Mouse (Mus musculus): Measurements from ENCODE around the gene Tiprl.

The Tiprl gene

DNA sequence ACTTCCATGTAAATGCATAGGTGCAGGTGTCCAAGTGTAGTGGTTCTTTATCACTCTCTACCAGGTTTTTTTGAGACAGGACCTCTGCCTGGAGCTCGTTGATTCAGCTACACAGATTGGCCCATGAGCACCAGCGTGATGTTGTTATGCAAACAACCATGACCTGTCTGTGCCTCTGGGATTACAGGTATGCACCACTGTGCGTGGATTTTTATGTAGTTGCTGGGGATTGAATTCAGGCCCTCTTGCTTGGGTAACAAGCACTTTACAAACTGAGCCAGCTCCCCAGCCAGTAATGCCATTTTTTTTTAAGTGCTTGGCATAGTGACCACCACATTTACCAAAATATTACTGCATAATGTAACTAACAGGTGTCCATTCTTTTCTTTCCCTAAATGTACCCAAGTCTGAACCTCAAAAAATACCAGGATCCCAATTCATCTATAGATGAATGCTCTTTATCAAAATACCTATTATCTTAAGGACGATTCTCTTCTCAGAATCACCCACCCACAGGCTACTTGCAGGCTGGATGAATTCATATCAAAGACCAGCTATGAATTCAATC, 35.3 kb downstream of the Tiprl start:
- DNase-seq (ENCODE audit: low read depth) = no peak

DNA sequence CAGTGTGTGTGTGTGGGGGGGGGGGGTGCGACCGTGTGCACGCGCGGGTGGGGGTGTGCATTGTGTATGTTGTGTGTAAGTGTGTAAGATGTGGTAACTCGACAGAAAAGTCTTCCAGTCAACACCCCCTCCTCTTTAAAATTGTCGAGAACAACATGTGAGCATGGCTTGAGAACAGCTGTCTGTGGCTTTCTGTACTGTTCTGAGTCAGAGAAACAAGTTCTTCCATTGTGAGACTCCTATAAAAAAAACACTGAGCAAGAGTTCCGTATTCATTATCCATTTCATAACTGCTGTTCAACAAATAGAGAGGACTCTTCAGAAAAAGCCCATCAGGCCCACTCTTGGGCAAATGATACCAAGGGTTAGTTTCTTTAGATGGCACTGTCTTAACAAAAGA, 36.0 kb downstream of the Tiprl start:
- DNase-seq (ENCODE audit: low read depth) = no peak

DNA sequence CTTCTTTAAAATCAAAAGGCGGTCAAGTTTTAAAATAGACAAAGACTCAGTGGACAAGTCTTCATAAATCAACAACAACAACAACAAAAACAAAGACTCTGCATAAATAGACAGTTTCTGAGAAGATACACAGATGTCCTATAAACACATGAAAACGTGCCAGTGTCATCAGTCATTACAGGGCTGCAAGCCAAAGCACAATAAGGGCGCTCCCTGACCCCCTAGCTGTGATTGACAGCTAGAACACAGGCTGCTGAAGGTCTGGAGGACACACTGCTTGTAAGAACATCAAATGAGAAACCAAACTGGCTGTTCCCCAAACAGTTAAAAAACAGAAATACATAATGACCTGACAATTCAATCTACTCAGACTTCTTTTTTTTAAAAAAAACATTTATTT, 37.2 kb downstream of the Tiprl start:
- no peak for DNase-seq (ENCODE audit: low read depth)

DNA sequence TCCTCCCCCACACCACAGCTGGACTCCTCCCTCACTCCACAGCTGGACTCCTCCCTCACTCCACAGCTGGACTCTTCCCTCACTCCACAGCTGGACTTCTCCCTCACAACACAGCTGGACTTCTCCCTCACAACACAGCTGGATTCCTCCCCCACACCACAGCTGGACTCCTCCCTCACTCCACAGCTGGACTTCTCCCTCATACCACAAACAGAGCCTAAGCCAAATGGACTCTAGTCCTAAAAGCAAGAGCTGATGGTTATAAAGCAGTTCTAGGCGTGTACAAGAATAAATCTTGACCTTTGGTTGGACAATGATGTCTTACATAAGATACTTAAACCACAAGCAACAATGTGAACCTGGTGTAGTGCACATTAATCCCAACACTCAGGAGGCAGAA, 37.8 kb downstream of the Tiprl start:
- DNase-seq (ENCODE audit: low read depth) = no peak

DNA sequence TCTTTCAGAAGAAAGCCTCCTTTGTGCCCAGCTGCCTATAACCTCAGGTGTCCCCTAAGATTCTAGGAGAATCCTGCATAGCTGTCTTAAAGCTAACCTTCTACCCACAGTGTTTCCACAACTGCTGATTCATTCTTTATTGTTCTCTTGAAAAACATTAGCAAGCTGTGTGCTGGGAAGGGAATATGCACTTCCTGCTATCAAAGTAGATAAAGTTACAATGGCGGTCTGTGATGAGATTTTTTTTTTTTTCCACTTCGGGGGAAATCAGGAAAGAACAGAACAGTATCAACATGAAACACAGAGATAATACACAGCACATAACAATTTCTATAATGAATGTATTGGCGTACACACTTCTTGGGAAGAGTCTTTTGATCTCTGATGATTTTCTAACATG, 38.9 kb downstream of the Tiprl start:
- no peak for DNase-seq (ENCODE audit: low read depth)

DNA sequence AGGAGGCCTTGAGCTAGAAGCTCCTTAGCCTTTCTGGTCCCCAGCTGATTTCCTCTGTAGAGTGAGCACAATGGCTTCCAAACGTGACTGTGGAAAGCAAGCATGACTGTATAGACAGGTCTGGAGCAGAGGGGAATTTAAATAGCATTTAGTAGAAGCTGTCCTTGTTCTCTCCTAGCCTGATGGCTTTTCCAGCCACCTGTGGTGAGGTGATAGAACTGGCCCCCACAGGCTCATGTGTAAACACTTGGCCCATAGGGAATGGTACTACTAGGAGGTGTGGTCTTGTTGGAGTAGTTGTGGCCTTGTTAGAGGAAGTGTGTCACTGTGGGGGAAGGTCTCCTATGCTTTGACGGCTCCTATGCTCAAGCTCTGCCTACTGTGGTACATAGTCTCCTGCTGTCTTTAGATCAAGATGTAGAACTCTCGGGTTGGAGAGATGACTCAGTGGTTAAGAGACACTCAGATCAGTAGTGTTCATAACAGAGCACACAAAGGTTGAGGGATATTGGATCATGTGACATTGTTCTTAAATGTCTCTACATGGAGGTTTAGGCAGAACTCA, 41.3 kb downstream of the Tiprl start:
- DNase-seq (ENCODE audit: low read depth) = no peak

DNA sequence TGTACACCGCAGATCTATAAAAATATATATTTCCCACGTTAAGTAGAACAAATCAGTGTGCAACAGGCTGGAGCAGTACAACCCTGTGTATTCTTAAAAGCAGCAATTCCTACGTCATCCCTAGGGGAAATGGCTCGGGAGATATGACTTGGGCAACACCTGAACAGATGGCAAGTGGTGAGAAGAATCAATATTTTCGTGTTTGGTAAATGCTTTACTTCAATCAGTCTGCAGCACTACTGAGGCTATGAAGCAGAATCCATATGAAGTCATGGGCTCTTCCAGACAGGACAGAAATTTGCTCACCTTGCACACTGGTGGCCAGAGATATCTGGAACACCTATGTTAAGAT, 42.2 kb downstream of the Tiprl start:
- DNase-seq (ENCODE audit: low read depth) = no peak

DNA sequence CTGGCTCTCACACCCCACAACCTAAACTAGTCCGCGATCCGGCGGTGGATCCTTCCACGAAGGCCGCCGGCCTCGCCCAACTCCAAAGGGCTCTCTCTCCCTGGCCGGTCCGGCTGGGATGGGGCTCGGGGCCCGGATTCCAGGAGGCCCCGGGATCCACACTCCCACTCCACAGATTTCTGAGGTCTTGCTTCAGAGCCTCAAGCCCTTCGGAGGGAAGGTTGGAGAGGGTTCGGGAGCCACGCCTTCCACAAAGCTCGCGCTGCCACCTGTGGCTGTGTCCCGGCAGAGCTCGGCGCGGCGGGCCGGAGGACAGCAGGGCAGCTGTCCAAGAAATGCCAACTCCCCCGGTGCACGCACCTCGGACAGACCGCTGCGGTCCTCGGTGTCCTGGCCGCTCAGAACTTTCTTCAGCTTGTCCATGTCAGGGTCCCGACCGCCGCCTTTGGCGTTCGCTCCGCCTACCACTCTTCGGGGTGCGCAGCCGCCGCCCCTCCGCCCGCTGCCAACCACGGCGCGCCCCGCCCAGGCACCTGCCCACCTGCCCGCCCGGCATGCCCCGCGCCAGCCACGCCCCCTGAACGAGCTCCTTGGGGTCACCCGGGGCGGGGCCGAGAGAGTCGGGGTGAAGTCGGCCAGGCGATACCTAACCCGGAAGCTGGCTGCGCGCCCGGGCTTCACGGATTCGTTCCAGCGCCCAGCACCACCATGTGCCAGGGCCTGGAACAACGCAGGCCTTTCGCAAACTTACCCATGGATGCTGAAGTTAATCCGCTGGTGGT, 42.7 kb downstream of the Tiprl start, which contains the start of gene Sft2d2:
Sft2d2 (minus strand) TSS at position 559 of the 782 bp plus-strand sequence.
- peak; percentile 90 for DNase-seq (ENCODE audit: low read depth)

DNA sequence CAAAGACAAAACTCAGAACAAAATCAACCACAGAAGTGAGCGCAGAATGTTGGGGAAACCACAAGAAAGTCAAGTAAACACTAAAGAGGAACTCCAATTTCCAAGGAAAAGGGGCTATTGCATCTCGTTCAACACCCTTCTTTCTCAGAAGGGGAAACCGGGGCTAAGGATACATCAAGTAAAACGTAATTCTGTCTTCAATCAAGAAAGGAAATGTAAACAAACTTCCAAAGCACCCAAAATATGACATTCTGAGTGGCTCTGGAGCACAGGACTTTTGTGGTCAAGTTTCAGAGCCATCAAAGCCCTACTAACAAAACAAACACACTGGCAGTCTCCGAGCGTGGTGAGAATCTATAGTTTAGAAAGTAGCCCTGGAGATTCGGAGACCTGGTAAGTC, 43.4 kb downstream of the Tiprl start:
- peak; percentile 29 for DNase-seq (ENCODE audit: low read depth)

DNA sequence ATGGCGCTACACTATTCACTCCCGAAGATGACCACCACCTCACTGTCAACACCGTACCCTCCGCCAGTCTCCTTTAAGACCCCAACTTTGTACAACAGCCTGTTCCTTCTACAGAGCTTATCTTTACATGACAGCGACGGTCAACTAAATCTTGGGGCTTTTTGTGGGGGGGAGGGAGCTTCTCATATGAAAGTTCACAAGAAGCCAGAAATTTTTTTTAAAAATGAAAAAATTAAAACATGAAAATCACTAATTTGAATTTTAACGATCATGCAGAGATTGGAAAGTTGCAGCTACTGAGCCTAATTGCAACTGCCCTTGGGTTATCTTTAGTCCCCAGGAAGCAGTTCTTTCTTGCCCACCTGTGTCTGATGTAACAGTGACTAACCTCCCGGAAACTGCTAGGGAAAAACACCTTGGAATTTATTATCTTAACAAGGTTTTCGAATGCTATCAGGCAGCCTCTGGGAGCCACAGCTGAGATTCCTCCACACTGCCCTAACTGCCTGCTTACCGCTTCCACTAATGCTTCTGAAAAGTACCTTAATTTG, 44.0 kb downstream of the Tiprl start:
- DNase-seq (ENCODE audit: low read depth) = no peak

DNA sequence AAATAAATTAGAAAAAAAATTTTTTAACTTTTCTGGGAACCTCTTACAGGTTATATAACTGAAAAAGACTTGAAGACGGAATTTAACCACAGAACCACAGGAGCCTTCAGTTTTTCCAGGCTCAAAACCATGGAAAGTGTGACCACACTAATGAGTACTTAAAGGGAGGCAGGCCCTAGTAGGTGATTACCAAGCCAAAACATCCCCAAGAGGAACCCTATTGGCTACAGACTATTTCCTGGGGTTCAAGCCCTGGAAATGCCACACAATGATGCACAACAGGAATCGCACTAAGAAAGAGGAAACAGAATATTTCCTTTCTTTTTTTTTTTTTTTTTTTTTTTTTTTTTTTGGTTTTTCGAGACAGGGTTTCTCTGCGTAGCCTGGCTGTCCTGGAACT, 44.7 kb downstream of the Tiprl start:
- DNase-seq (ENCODE audit: low read depth) = no peak

DNA sequence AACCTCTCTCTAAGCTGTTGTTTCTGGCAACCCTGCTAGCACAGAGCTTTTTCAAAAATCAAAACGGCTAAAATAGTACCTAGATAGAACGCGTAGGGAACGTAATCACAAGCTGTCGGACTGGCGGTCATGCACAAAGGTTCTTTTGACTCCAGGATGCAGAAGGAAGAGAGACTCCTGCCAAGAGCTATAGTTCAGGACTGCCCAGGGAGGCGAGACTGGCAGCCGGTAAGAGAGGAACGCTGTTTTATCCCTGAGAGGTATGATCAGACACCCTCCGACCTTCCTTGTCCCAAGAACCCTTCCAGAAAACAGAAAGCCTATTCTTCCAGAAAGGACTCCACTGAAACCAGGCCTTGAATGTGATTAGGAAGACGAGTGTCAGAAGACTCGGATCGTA, 45.2 kb downstream of the Tiprl start:
- DNase-seq (ENCODE audit: low read depth) = no peak

DNA sequence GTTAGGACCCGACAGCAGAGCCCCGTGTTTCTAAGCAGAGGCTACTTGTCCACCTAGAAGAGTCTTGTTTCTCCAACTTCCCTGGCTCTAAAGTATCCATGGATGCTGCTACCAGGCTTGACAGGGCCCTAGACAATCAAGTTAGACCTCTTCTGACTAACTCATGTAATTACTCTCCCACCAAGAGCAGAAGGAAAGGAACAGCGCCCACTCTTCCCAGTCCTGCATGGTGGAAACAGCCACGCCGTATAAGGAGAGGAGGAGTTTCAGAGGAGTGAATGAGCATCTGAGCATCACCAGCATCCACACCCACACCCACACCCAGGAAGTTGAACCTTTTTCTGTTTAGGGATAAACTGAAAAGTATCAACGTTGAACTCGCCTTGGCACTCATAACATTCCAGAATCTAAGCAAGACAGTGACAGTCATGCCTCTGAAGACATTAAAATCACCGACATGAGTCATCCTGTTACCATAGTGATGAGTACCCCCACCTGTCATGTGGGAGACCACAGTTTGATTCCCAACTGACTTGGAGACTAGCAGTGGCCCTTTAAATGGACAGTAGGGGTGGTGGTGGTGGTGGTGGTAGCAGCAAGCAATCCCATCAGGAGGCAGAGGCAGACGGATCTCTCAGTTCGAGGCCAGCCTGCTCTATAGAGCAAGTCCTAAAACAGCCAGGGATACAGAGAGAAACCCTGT, 46.1 kb downstream of the Tiprl start:
- no peak for DNase-seq (ENCODE audit: low read depth)

DNA sequence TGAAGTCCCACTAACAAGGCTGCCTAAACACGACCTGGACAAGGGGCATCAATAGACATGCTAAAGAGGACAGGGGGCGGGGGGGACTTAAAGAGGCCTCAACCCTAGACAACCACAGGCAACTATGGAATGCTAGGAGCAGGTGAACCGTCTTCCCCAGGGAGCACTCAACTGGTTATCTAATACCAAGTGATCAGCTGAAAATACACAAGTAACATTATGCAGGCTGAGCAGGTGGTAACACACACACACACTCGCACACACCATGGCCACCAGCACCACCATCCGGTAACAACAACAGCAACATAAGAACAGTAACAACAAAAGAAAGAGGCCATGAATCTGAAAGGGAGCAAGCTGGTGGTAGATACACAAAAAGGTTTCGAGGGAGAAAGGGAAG, 46.7 kb downstream of the Tiprl start:
- no peak for DNase-seq (ENCODE audit: low read depth)

DNA sequence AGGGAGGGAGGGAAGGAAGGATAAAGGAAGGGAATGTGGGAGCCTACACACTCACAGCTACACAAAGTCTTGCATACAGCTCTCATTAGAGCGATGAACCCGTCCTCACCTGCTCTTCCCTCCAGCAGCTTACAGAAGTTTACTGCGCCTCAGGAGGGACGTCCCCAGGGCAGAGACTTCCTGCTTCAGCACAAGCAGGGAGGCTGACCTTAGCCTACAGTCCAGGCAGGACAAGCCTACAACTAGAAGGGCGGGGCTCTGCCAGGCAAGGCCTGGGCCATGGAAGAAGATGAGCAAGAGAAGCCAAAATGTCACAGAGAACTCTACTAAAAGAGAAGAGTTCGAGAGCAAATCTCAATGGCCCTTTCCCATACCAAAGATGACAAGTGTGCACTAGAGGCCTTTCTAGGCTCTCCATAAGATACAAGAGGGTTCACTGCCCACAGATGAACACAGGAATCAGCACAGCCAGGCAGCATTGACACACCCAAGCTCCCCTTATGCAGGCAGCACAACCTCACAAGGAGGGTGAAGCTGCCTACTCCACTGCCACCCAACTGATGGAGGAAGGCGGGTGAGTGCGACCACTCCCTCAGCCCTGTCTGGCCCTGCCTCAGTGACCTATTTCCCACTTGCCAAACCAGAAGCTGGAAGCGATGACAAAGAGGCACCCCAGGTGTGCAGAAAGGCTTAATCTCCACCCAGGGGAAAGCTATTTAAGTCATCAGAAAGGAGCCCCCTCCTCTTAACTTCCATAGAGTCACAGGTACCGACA, 47.8 kb downstream of the Tiprl start:
- DNase-seq (ENCODE audit: low read depth) = no peak

DNA sequence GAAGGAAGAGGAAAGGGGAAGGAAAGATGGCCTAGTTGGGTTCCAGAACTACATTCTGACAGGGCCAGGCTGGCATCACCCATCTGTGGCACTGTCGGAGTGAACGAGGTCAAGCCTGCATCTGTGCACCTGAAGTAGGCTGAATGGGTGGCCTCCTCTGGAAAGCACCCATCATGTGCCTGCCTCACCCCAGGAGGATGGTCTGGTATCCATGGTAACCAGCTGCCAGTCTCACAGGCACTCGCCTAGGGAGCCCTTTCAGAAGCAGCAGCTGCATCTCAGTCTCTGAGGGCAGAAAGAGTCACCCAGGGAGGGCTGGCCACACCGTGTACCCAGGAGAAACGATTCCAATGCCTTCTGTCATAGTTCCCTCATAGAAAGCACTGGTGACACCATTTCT, 49.4 kb downstream of the Tiprl start:
- no peak for DNase-seq (ENCODE audit: low read depth)

DNA sequence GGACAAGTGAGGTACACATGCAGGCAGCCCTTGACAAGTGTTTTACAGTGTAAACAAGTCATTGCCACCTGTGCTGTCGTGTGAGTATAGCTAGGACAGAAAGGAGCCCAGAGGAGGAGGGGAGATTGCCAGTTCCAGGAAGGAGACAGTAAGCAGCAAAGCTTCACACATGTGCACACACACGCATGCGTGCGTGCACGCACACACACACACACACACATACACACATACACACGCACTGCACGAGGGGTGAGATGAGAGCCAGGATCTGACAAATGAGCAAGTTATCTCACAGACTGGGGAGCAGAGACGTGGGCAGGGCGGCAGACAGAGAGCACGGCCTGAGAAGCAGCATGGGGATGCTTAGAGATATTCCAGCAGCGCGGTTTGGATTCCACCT, 50.3 kb downstream of the Tiprl start:
- no peak for DNase-seq (ENCODE audit: low read depth)

DNA sequence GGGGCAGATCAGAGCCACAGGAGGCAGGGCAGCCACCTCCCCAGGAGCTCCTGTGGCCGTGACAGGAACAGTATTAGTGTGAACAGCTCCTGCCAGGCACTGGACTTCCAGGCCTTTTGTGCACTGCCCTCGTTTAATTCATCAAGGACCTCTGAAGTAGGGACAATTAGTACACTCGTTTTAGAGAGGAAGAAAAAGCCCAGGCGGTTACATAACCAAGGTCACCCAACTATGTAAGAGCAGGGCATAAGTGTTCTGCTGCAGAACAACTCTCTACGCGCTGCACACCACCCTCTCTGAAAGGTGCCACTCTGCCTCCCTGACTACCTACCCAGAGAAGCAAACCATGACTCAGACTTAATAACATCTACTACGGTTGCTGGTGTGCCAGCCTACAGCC, 51.7 kb downstream of the Tiprl start:
- DNase-seq (ENCODE audit: low read depth) = no peak

DNA sequence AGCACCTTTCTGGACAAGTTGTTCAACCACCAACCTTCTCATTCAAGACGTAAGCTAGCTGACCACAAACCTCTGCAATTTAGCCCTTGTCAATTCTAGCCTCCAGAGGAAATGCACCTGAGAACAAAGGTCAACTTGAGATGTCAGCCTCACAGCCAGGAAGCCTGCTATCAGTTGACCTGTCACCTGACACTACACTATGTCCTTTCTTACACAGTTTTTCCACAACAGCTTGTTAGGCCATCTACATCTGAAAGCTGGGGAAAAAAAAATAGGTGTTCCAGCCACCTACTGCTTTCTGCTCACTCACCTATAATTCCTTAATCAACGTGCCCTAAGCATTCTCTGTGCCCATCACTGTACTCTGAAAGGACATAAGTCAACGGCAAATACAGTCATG, 52.6 kb downstream of the Tiprl start:
- DNase-seq (ENCODE audit: low read depth) = no peak

DNA sequence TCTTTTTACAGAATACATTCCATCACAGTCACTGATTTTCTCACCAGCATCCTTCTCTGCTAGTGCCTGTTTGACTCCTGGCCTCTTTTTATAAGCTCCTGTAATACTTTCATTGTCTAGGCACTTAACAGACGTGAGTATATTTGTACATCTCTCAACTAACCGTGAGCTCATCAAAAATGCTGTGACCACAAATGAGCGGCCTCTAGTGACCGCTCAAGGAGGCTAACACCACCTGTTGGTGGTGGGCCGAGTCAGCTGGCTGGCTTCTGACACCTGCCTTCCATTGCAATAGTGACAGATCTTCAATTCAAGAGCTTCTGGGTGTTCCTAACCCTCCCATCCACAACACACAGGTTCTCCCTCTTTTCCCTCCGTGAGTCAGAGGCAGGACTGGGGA, 53.4 kb downstream of the Tiprl start:
- DNase-seq (ENCODE audit: low read depth) = no peak

DNA sequence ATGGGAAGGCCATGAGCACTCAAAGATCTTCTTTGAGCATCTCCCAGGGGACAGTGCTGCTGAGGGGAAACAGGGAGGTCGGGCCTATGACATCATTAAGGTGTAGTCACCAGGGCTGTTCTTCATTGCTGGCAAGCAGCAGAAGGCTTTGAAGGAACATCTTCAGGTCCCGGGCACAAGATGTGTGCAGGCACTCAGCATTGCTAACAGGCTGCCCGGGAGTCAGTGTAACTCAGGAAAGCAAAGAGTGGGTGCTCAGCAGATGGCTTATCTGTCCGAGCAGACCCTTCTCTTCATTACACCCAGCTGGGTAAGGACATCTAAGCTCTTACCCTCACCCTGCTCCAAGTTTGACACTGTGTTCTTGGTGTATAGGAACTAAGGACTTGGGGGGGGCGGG, 57.5 kb downstream of the Tiprl start:
- DNase-seq (ENCODE audit: low read depth) = no peak

DNA sequence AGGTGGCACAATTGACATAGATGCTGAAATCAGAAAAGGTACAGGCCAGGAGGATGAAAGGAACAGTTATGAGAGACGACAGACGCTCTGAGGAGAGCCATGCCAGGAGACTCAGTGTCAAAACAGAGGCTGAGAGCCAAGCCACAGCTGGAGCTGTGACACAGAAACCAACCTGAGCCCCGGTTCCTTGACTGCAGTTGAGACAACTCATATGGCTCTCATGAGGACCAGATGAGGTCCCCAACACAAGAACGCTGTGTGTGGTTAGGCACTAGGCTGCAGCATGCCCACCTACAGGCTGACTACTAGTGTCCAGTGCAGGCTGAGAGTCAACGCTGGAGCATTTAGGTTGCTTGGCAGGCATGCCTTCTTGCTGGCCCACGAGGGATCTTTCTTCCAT, 58.7 kb downstream of the Tiprl start:
- no peak for DNase-seq (ENCODE audit: low read depth)
